ENCODE assay signal across 12 mouse cellular contexts in the genomic region with DNA sequence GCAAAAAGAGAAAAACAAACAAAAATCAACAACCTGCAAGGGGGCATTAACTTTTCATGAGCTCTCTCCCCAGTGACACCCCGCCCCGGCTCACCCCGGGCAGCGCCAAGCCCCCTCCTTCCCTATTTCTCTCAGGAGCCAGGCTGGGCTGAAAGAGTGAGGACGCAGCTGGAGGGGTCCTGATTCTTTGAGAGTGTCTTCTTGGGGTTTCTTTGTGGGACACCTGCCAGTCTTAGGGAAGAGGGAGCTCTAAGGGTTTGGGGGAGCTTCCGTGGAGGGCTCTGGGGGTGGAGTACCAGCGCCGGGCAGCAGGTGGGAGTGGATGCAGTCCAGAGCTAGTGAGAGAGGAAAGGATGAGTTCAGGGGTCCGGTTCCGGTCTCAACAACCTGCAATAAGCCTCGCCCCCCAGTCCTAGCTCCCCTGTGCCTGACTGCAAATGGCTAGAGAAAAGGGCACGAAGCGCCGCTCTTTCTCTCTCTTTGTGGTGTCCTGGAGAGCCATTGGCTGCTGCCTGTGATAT. TPM values are rescaled to one million over a fixed set of nuclear protein-coding genes. Genes with fewer than 3 reads are reported as not detected.
A peak's percentile ranks its signal among the peaks of the same experiment; 100 is the strongest.
DNase-seq lines count a peak whose midpoint lies in the region; ATAC-seq and TF ChIP-seq lines count a peak whose summit lies in the region.
"Had no signal": no experiment of that assay in that cellular context is flagged by ENCODE, and none has a peak within 500 bp of the region (broad histone marks: within the 10 kb centered on the region; RNA-seq: fewer than 3 reads in every experiment).

No protein-coding gene starts in this region.

- TF ChIP-seq EP300 in liver, postnatal 0 days (IDR thresholded peaks at IDR 0.05; ENCODE audit: low read depth), result no peak

- no peak for TF ChIP-seq CTCF in liver, postnatal 0 days (IDR thresholded peaks at IDR 0.05; ENCODE audit: low read depth)

- no peak for DNase-seq in kidney, postnatal 36 days
- no peak for DNase-seq in embryonic facial prominence, embryonic 14.5 days (ENCODE audit: low spot score)
- no peak for DNase-seq in liver, postnatal 0 days
- no peak for DNase-seq in left cerebral cortex, postnatal 25 days (ENCODE audit: low spot score in 2 of 2)
- no peak for DNase-seq in spleen, postnatal 14 days (ENCODE audit: low spot score in 2 of 2)
- DNase-seq: cerebellum, adult 8-10 months; kidney, adult 9 months; liver, embryonic 13.5 days; right cerebral cortex, postnatal 4 days had no signal

- peaks cover 51% of the 10 kb centered on the region for H3K4me1 ChIP-seq in kidney, embryonic 15.5 days
- peaks cover 14% of the 10 kb centered on the region for H3K4me1 ChIP-seq in embryonic facial prominence, embryonic 14.5 days (ENCODE audit: control insufficient read depth, insufficient read depth, low read length)
- peaks cover 32% of the 10 kb centered on the region for H3K4me1 ChIP-seq in hindbrain, embryonic 15.5 days (replicated peaks)
- H3K4me1 ChIP-seq in neural tube, embryonic 12.5 days, result peaks cover 62% of the 10 kb centered on the region
- no peaks in the 10 kb centered on the region for H3K4me1 ChIP-seq in liver, postnatal 0 days (ENCODE audit: insufficient read depth)
- H3K4me1 ChIP-seq: liver, embryonic 13.5 days had no signal

- H3K36me3 ChIP-seq in kidney, embryonic 15.5 days, result no peaks in the 10 kb centered on the region
- no peaks in the 10 kb centered on the region for H3K36me3 ChIP-seq in embryonic facial prominence, embryonic 14.5 days (ENCODE audit: control insufficient read depth, insufficient read depth, low read length)
- no peaks in the 10 kb centered on the region for H3K36me3 ChIP-seq in hindbrain, embryonic 15.5 days
- no peaks in the 10 kb centered on the region for H3K36me3 ChIP-seq in neural tube, embryonic 12.5 days
- H3K36me3 ChIP-seq in liver, postnatal 0 days (replicated peaks; ENCODE audit: insufficient read depth, low read length), result no peaks in the 10 kb centered on the region
- H3K36me3 ChIP-seq: liver, embryonic 13.5 days had no signal

- intact Hi-C loops in left cerebral cortex, postnatal 25 days (cut with DNase I), result no loop called here

- no peak overlapping the region for H3K27ac ChIP-seq in kidney, embryonic 15.5 days
- H3K27ac ChIP-seq in embryonic facial prominence, embryonic 14.5 days (replicated peaks; ENCODE audit: low read depth, low read length), result no peak overlapping the region
- no peak overlapping the region for H3K27ac ChIP-seq in hindbrain, embryonic 15.5 days (replicated peaks)
- peak overlapping the region; percentile 42; the same call in 1 of the 2 replicates for H3K27ac ChIP-seq in neural tube, embryonic 12.5 days
- H3K27ac ChIP-seq in liver, postnatal 0 days (ENCODE audit: low read depth), result no peak overlapping the region
- H3K27ac ChIP-seq: liver, embryonic 13.5 days had no signal

- 3% methylated on average over 14 of the region's 14 CpGs for WGBS in kidney, embryonic 15.5 days
- 5% methylated on average over 14 of the region's 14 CpGs for WGBS in embryonic facial prominence, embryonic 14.5 days
- WGBS in hindbrain, embryonic 15.5 days, result 1% methylated on average over 14 of the region's 14 CpGs
- WGBS in neural tube, embryonic 12.5 days, result 1% methylated on average over 14 of the region's 14 CpGs
- 12% methylated on average over 14 of the region's 14 CpGs for WGBS in liver, postnatal 0 days (ENCODE audit: insufficient replicate concordance)

- H3K9me3 ChIP-seq in kidney, embryonic 15.5 days (replicated peaks), result no peaks in the 10 kb centered on the region
- H3K9me3 ChIP-seq in embryonic facial prominence, embryonic 14.5 days (ENCODE audit: control insufficient read depth, low read length), result no peaks in the 10 kb centered on the region
- no peaks in the 10 kb centered on the region for H3K9me3 ChIP-seq in hindbrain, embryonic 15.5 days
- H3K9me3 ChIP-seq in neural tube, embryonic 12.5 days, result no peaks in the 10 kb centered on the region
- no peaks in the 10 kb centered on the region for H3K9me3 ChIP-seq in liver, postnatal 0 days (ENCODE audit: low read length)
- H3K9me3 ChIP-seq: liver, embryonic 13.5 days had no signal

- no peak for ATAC-seq in kidney, embryonic 15.5 days (replicated peaks; ENCODE audit: low FRiP score)
- no peak for ATAC-seq in embryonic facial prominence, embryonic 14.5 days (ENCODE audit: low read depth)
- no peak for ATAC-seq in hindbrain, embryonic 15.5 days (ENCODE audit: low FRiP score, low read depth)
- peak; percentile 19 for ATAC-seq in neural tube, embryonic 12.5 days (ENCODE audit: low FRiP score, low read depth)
- no peak for ATAC-seq in liver, postnatal 0 days

- H3K4me2 ChIP-seq in kidney, embryonic 15.5 days, result peak overlapping the region; percentile 50
- peak overlapping the region; percentile 32 for H3K4me2 ChIP-seq in embryonic facial prominence, embryonic 14.5 days (ENCODE audit: low read depth, low read length)
- peak overlapping the region; percentile 52 for H3K4me2 ChIP-seq in hindbrain, embryonic 15.5 days
- H3K4me2 ChIP-seq in neural tube, embryonic 12.5 days (replicated peaks), result peak overlapping the region; percentile 50
- H3K4me2 ChIP-seq in liver, postnatal 0 days (ENCODE audit: low read depth, low read length), result no peak overlapping the region
- H3K4me2 ChIP-seq: liver, embryonic 13.5 days had no signal

- peaks cover 42% of the 10 kb centered on the region for H3K27me3 ChIP-seq in kidney, embryonic 15.5 days
- H3K27me3 ChIP-seq in embryonic facial prominence, embryonic 14.5 days (replicated peaks; ENCODE audit: control insufficient read depth, insufficient read depth, low read length), result peaks cover 33% of the 10 kb centered on the region
- H3K27me3 ChIP-seq in hindbrain, embryonic 15.5 days, result peaks cover 29% of the 10 kb centered on the region
- H3K27me3 ChIP-seq in neural tube, embryonic 12.5 days (replicated peaks), result peaks cover 38% of the 10 kb centered on the region
- peaks cover 24% of the 10 kb centered on the region for H3K27me3 ChIP-seq in liver, postnatal 0 days (ENCODE audit: insufficient read depth, low read length)

- H3K4me3 ChIP-seq in kidney, embryonic 15.5 days (replicated peaks), result 0 out of 2 replicates have a peak overlapping the region, but pooled peaks have one; percentile 11
- peak overlapping the region; percentile 8; the same call in 1 of the 2 replicates for H3K4me3 ChIP-seq in embryonic facial prominence, embryonic 14.5 days (ENCODE audit: low read depth, low read length)
- peak overlapping the region; percentile 21 for H3K4me3 ChIP-seq in hindbrain, embryonic 15.5 days
- no peak overlapping the region for H3K4me3 ChIP-seq in neural tube, embryonic 12.5 days
- H3K4me3 ChIP-seq in liver, postnatal 0 days (ENCODE audit: low read depth, low read length), result no peak overlapping the region
- H3K4me3 ChIP-seq: liver, embryonic 13.5 days had no signal

- H3K9ac ChIP-seq in kidney, embryonic 15.5 days, result no peak overlapping the region
- no peak overlapping the region for H3K9ac ChIP-seq in embryonic facial prominence, embryonic 14.5 days (ENCODE audit: low read depth, low read length)
- H3K9ac ChIP-seq in hindbrain, embryonic 15.5 days, result peak overlapping the region; percentile 21; the same call in 1 of the 2 replicates
- H3K9ac ChIP-seq in neural tube, embryonic 12.5 days, result peak overlapping the region; percentile 36; the same call in 1 of the 2 replicates
- H3K9ac ChIP-seq in liver, postnatal 0 days (replicated peaks), result no peak overlapping the region
- H3K9ac ChIP-seq: liver, embryonic 13.5 days had no signal

RNA-seq across cellular contexts. Expression of gene Casz1, which starts 32.8 kb away (rescaled TPM):
- polyA plus RNA-seq in kidney, embryonic 15.5 days (2015; fragmentation: Nextera tagmentation; extraction: Ambion mirVana), result 7.1 and 7.3 TPM in 2 replicates
- 7.8 and 7.9 TPM in 2 replicates for polyA plus RNA-seq in embryonic facial prominence, embryonic 14.5 days (2014; fragmentation: Nextera tagmentation; extraction: Ambion mirVana)
- polyA plus RNA-seq in hindbrain, embryonic 15.5 days (2015; fragmentation: Nextera tagmentation; extraction: Ambion mirVana), result 4.6 and 6.7 TPM in 2 replicates
- polyA plus RNA-seq in neural tube, embryonic 12.5 days (2016; fragmentation: Nextera tagmentation; extraction: Ambion mirVana), result 14.2 and 16.3 TPM in 2 replicates
- polyA plus RNA-seq in liver, postnatal 0 days (2015; fragmentation: Nextera tagmentation; extraction: Ambion mirVana), result 0.43 and 0.65 TPM in 2 replicates
- total RNA-seq in left cerebral cortex, postnatal 25 days (2021), result 1 to 10 TPM in 1 of 2 experiments, under 1 TPM in 1; 0.94 to 1.8 TPM

Comparison
In these comparisons a context has a peak if more than half of its experiments do, and no peak if none do; other contexts are left out.
1. H3K4me3 ChIP-seq: peak in kidney, embryonic 15.5 days (single experiment), embryonic facial prominence, embryonic 14.5 days (single experiment) and hindbrain, embryonic 15.5 days (single experiment); none in neural tube, embryonic 12.5 days (single experiment) and liver, postnatal 0 days (single experiment).
2. H3K9ac ChIP-seq: peak in hindbrain, embryonic 15.5 days (single experiment) and neural tube, embryonic 12.5 days (single experiment); none in kidney, embryonic 15.5 days (single experiment), embryonic facial prominence, embryonic 14.5 days (single experiment) and liver, postnatal 0 days (single experiment).